Mouse (Mus musculus): Measurements from ENCODE around the gene Cyb561d2.

Gene Cyb561d2

GRCm38 (mm10) chr9:107520331-107520730, 21.7 kb downstream of the Cyb561d2 start:
- no peak for DNase-seq

GRCm38 (mm10) chr9:107514303-107514955, 27.6 kb downstream of the Cyb561d2 start:
- DNase-seq = peak; percentile 67 to 72

- DNase-seq = no peak
Observed at GRCm38 (mm10) chr9:107512326-107512725, 29.7 kb downstream of the Cyb561d2 start.

- no peak for DNase-seq
Observed at GRCm38 (mm10) chr9:107511436-107511835, 30.6 kb downstream of the Cyb561d2 start.

GRCm38 (mm10) chr9:107510384-107511100, 31.5 kb downstream of the Cyb561d2 start:
- DNase-seq = no peak

GRCm38 (mm10) chr9:107508266-107508665, 33.7 kb downstream of the Cyb561d2 start:
- DNase-seq = no peak

- DNase-seq = no peak
Observed at GRCm38 (mm10) chr9:107504662-107505537, 37.1 kb downstream of the Cyb561d2 start.

GRCm38 (mm10) chr9:107502131-107502846, 39.7 kb downstream of the Cyb561d2 start:
- DNase-seq = no peak

- no peak for DNase-seq
Observed at GRCm38 (mm10) chr9:107500708-107501286, 41.2 kb downstream of the Cyb561d2 start.

GRCm38 (mm10) chr9:107496359-107496758, 45.6 kb downstream of the Cyb561d2 start:
- DNase-seq = no peak

GRCm38 (mm10) chr9:107494238-107494637, 47.8 kb downstream of the Cyb561d2 start:
- no peak for DNase-seq

- no peak for DNase-seq
Observed at GRCm38 (mm10) chr9:107493511-107493910, 48.5 kb downstream of the Cyb561d2 start.

- DNase-seq = no peak
Observed at GRCm38 (mm10) chr9:107490625-107491024, 51.4 kb downstream of the Cyb561d2 start.

GRCm38 (mm10) chr9:107490146-107490545, 51.8 kb downstream of the Cyb561d2 start:
- DNase-seq = no peak

Measured in lung, adult 18-20 months (tissue).